Mouse (Mus musculus): ENCODE results near the gene Ankrd33.

Ankrd33 gene

DNA sequence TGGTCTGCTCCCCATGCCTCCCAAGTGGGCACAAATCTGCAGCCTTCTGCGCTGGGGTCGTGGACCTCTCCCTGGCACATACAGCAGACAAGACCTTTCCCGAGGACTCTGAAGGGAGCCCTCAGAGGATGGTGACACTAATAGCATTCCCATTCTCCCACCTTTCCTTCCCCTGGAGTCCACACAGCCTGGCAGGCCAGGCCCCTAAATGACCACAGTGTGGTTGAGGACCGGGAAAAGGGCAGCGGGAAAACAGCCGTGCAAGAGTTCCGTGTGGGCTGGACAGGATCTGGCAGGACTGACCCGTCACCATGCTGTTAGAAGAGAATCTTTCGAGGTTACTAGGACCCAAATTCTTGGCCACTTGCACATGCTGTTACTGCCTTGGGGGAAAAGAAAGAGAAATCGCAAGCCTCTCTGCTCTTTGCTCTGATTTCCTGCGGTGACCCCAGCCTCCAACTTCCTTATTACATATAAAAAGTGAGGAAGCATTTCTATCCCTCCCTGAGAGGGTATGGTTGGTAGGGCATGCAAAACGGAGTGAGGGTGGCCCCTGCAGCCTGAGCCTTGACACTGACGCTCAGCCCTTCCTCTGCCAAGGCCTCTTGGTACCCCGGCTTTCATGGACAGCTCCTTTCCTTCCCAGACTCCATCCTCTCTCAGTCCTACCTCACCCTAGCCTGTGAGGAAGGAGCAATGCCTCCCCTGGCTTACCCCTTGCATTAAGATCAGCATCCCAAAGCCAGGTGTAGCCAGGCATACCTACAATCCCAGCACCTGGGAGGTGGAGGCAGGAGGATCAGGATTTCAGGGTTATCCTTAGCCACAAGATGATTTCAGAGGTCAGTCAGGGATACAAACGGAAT is 30.8 kb downstream of the Ankrd33 start:
- DNase-seq (ENCODE audit: low read depth in 1 of 2, low spot score in 2 of 2): no peak

DNA sequence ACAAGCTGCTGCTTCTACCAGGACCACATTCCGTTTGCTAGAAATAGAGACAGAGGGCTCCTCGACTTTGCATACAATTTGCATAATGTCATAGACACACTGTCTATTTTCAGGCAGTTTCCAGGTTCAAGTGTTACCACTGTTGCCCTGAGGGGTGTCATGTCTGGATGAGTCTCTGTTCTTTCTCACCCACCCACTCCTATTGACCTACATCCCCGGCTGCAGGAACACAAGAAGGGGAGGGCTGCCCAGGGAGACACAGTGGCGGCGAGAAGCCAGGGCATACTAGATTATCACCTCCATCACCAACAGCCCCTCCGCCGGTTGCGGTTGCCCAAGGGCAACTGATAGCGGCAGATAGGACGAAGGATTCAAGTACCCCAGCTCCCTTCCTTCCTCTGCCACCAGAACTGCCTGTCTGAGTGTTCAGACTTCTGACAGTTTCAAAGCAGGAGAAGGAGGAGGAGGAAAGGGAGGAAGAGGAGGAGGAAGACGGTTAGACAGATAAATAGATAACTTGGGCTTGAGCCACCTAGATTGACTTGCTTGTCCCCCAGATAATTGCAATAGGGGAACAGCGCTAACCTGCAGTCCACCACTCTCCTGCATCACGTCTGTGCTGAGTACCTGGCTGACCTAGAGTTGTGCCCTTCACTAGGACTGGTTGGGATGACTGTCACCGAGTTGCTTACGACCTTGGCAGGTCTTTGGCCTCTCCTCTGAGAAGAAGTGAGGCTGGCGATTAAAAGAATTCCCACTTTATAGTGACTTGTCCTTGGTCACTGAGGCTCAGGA is 31.8 kb downstream of the Ankrd33 start:
- no peak for DNase-seq (ENCODE audit: low read depth in 1 of 2, low spot score in 2 of 2)

DNA sequence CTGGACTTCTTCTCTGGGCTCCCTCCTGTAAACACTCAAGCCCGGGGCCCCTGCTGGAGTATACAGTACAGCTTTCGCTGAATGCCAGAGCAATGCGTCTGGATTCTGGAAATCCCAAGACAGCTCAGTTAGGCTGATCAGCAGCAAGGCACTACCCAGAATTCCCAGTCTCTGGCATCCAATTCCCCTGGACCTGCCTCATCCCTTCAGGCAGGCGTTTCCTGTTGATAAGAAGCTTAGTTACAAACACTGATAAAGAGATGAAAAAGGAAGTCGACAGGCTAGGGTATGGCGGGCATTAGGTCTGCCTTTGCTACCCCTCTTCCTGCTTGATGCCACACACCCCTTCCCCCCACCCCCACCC is 32.3 kb downstream of the Ankrd33 start:
- DNase-seq (ENCODE audit: low read depth in 1 of 2, low spot score in 2 of 2): no peak

DNA sequence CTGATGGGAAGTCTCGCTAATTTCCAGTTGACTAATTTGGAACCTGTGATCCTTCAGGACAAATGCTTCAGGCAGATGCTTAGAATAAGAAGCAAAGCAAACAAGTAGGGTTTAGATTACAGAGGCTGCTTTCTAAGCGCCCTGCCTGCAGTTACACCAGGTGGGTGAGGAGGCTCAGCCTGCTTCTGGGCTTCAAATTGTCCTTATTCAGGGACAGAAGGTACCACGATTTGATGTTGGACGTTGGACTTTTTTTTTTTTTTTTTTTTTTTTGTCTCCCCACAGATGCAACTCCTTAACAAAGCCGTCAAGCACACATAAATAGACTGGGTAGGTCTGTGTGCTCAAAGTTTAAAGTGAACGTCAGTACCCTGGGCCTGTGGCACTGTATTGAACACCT is 33.0 kb downstream of the Ankrd33 start:
- no peak for DNase-seq (ENCODE audit: low read depth in 1 of 2, low spot score in 2 of 2)

DNA sequence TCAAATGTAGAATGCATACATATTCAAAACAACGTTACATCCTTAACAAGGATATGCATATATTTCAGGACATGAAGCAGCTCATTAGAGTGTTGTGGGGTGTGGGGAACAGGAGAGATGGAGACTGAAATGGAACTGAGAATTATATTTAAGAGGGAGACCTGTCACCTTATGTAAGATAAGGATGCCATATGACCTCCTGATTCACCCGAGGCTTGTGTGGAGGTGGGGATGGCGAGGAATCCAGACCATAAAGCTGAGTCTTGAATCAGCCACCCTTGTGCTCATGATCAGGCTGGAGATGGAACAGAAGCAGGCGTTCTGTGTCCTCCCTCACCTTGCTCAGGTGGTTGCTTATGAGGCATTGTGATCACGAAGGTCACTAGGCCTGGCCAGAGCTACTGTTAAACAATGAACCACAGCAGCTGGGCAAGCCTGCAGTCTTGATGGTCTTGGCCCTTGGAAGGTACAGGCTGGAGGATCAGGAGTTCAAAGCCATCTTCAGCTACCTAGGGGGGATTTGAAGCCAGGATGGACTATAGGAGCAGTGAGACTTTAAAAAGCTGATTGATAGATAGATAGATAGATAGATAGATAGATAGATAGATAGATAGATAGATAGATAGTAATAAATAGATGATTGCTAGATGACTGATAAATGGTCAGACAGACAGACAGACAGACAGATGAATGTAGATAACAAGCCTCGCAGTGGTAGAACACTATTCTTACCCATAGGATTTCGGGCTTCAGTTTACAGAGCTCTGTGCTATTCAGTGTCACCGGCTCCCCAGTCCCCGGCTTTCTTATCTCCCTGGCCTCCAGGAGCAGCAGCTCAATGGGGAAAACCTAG is 36.1 kb downstream of the Ankrd33 start:
- DNase-seq (ENCODE audit: low read depth in 1 of 2, low spot score in 2 of 2): no peak

DNA sequence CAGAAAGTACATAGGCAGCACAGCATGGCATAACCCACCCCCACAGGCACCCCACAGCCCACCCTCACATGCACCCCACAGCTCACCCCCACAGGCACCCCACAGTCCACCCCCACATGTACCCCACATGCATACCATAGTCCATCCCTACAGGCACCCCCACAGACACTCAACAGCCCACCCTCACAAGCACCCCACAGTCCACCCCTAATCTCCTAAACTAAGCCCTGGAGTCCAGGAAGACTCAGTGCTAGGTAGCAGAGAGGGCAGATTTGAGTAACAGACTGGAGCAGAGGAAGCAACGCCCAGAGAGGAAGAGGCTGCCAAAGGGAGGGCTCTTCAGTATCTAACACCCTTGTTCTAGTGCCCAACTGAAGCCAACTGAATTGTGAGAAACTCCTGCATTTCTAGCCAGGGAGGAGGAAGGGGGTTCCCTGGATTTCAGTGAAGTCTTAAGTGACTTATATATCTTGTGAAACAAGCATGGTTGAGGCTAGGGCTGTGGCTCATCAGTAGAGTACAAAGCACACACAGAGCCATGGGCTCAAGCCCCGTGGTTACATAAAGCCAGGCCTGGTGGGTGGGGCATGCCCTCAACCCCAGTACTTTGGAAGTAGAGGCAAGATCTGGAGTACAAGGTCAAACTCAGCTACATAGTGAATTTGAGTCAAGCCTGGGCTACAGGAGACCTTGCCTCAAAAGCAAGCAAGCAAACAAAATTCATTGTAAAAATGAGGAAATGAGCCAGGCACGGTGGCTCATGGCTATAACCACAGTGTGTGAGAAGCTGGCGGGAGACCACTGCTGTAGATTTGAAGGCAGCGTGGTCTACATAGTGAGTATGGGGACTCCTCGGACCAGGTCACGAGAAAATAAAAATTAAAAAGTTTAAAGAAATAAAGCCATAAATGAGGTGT is 39.4 kb downstream of the Ankrd33 start:
- DNase-seq (ENCODE audit: low read depth in 1 of 2, low spot score in 2 of 2): no peak

DNA sequence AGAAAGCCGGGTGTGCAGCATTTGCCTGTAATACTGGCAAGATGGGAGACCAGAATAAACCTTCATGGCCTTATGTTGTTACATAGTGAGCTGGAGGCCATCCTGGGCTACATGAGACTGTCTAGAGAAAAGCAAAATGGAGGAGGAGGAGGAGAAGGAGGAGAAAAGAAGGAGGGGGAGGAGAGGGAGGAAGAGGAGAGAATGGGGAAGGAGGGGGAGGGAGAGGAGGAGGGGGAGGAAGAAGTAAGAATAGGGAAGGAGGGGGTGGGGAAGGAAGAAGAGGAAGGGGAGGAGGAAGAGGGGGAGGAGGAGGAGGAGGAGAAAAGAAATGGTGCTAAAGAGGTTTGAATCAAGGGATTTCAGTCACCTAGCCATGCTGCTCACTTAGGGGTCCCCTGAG is 44.6 kb downstream of the Ankrd33 start:
- DNase-seq (ENCODE audit: low read depth in 1 of 2, low spot score in 2 of 2): no peak

DNA sequence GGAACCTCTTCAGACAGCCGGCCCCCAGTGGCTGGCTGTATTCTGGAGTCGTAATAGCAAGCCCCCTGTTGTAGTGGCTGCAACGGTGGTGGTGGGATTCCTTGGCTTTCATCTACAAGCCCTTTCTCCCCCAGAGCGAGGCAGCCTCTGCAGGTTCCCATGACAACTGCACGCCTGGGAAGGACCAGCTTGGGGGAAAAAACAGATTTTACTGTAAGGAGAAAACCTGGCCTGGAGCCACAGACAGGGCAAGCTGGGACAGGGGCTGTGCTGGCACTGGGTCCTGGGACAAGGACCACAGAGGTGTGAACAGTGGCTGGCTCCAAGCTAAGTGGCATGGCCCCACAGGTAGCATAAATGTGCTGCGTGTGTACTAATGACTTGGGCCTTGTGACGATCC is 45.0 kb downstream of the Ankrd33 start:
- no peak for DNase-seq (ENCODE audit: low read depth in 1 of 2, low spot score in 2 of 2)

DNA sequence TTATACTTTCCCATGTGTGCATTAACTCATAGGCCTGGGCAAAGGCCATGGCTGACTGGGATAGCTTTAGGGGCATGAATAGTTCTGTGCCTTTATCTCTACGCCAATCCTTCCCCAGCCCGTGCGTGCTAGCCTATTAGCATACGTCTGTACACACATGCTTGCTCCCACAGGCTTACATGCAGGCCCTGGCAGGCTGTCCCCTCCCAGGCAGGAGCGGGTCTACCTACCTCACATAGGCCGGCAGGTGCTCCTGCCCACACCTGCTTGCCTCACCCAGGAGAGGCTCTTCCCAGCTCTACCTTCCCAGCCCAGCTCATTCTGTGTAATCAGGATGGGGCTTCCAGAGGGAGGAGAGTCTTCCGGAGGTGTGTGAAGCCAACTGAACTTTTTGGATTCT is 46.0 kb downstream of the Ankrd33 start:
- no peak for DNase-seq (ENCODE audit: low read depth in 1 of 2, low spot score in 2 of 2)

DNA sequence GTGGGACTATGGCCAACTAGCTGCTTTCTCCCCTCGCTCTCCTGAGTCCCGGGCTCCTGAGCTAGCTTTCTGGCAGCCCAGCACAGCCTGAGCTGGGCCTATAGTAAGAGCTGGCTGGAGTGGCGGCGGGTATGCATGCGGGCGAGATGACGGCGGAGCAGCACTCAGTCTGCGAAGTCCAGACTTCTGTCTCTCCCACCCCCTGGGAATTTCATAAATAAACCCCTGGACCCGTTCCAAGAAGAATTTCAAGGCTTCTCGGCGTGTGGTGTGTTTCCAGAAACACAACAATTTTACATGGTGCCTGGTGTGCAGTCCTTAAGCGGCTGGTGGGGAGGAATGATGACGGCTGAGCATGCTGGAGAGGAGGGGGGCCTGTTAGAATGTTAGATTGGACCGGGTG is 47.5 kb downstream of the Ankrd33 start:
- no peak for DNase-seq (ENCODE audit: low read depth in 1 of 2, low spot score in 2 of 2)

DNA sequence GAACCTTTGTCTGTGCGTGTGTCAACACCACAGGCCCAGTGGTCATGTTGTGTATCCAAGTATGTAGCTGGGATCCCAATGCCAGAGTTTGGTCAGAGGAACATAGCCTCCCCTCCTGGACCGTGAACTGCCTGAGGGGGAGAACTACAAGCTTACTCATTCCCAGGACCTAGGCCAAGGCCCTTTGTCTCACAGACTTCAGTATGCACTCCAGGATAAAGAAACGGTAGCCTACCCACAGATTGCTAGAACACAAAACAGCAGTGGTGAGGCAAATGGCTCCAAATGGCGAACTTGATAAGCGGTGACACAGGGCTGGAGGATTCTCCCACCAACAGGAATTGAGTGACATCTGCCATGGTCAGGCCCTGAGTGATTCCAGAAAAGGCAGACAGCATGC is 48.3 kb downstream of the Ankrd33 start:
- DNase-seq (ENCODE audit: low read depth in 1 of 2, low spot score in 2 of 2): no peak

DNA sequence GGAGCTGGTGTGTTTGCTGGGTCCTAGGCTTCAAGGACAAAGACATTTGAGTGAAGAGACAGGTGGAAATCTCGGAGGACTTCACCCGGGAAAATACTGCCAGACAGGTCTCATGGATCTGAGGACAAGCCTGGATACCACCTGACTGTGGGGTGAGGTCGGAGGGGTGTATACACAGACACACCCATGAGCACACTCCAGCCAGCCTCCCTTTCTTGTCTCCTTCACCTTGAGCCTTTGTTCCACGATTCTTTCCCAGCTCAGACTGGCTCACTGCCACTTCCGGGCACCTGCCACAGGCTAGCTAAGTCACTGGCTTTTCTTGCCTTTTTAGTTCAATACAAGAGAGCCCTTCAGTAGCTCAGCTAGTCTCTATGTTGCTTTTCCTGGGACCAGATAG is 48.7 kb downstream of the Ankrd33 start:
- no peak for DNase-seq (ENCODE audit: low read depth in 1 of 2, low spot score in 2 of 2)

DNA sequence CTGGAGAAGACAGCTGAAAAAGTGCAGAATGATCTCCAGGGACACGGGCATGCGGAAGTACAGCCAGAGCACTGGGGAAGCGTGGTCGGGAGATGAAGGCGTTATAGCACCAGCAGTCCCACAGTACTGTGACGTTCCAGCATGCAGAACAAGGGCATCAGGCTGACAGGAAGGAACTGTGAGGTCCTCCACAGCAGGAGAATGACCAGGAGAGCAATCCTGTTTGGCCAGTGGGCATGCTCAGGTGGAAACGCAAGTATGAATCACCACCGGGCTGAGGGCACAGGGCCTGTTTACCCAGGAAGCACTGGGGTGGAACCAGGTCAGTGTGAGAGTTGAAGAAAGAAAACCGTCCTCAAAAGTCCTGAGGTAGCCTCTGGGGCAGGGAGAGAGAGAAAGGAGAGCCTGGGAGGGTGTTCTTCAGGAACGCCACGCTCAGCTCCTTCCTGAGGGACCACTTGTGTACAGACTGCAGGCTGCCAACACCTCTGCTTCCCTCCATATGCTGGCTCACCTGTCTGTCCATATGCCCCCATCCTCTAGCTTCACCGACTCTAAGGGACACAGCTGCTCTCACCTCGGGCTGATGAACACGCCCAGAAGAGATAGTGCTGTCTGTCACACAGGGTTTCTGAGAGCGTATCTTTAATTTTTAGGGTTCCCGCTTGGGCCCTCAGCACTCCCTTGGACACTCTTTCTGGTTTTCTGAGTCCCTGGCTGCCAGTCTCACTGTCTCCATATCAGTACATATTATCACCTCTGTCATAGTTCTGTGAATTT is 50.3 kb downstream of the Ankrd33 start:
- no peak for DNase-seq (ENCODE audit: low read depth in 1 of 2, low spot score in 2 of 2)

DNA sequence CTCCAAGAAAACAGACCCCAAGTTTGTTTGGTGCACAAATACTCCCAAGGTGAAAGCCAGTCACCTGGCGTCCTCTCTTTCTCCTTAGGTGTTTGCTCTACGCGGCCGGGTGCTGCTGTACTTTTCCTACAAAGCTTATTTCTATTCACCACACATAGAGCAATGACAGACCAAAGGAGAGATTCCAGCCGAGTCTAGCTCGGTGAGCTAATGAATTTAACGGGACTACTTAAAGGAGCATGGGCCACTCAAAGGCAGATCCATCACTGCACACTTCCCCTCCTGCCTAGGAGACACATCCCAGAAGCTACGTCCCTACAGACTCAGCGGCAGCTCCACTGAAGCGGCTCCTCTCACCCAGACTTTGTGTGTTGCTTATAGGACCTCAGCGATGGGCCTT is 52.0 kb downstream of the Ankrd33 start:
- no peak for DNase-seq (ENCODE audit: low read depth in 1 of 2, low spot score in 2 of 2)
